Mouse (Mus musculus): Measurements from ENCODE around the gene Entr1.

DNA sequence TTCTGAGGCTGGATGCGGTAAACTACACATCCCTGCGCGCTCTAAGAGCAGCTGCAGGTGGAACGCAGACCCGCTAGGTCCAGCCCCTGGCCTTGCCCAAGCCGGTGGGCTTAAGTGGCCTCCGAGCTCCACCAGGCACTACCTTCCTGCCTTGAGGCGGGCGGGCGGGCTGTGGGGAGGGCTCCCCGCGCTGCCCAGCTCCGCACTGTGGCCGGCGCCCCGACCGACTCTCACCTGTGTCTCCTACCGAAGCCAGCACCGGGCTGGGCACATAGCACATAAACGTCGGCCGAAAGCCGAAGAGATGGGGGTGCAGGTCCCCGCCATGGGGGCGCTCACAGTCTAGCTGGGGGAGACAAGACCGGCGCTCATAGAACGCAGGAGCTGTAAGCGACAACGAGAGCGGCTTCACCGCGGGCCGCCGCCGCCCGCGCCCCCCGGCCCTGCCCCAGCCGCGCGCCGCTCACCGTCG is 398 bp downstream of the Entr1 start:
- TF ChIP-seq CTCF (IDR thresholded peaks at IDR 0.05; ENCODE audit: control insufficient read depth, insufficient read depth, insufficient replicate concordance, low read depth, low read length): no peak
- no peak for TF ChIP-seq POLR2A (IDR thresholded peaks at IDR 0.05; ENCODE audit: control insufficient read depth, low read depth, low read length)
